Mouse (Mus musculus): Measurements from ENCODE around the gene Vav1. TPM values are rescaled to one million over a fixed set of nuclear protein-coding genes. Genes with fewer than 3 reads are reported as not detected.

Vav1 gene
- polyA plus RNA-seq, 1 experiment from 2014 or later, result 20.6 TPM

- Histone ChIP-seq H3K36me3 (ENCODE audit: control insufficient read depth, insufficient read depth, low read length) (no peaks in the 10 kb centered on the region), H3K27me3 (replicated peaks; ENCODE audit: control insufficient read depth, insufficient read depth, low read length) (peaks cover 6% of the 10 kb centered on the region), H3K27ac (ENCODE audit: low read depth, low read length) (no peak overlapping the region), H3K9me3 (ENCODE audit: control insufficient read depth, low read length) (no peaks in the 10 kb centered on the region), H3K4me1 (replicated peaks; ENCODE audit: control insufficient read depth, insufficient read depth, low read length) (peaks cover 10% of the 10 kb centered on the region), H3K4me3 (ENCODE audit: low read depth, low read length) (peak overlapping the region; percentile 51), H3K4me2 (peak overlapping the region; percentile 72), H3K9ac (ENCODE audit: low read depth, low read length) (no peak overlapping the region)
- no peak for DNase-seq (ENCODE audit: low spot score)
- ATAC-seq (replicated peaks; ENCODE audit: low FRiP score), result no peak
- WGBS, result 57% methylated on average over 3 of the region's 3 CpGs
Measured at GRCm38 (mm10) chr17:57280411-57280810, 1.5 kb downstream of the Vav1 start.

- Histone ChIP-seq H3K27ac (ENCODE audit: low read depth, low read length) (no peak overlapping the region), H3K4me1 (replicated peaks; ENCODE audit: control insufficient read depth, insufficient read depth, low read length) (no peaks in the 10 kb centered on the region; the same call in 1 of the 2 replicates), H3K4me3 (ENCODE audit: low read depth, low read length) (no peak overlapping the region), H3K36me3 (ENCODE audit: control insufficient read depth, insufficient read depth, low read length) (no peaks in the 10 kb centered on the region), H3K27me3 (replicated peaks; ENCODE audit: control insufficient read depth, insufficient read depth, low read length) (no peaks in the 10 kb centered on the region), H3K9ac (ENCODE audit: low read depth, low read length) (no peak overlapping the region), H3K4me2 (no peak overlapping the region), H3K9me3 (ENCODE audit: control insufficient read depth, low read length) (no peaks in the 10 kb centered on the region)
- DNase-seq (ENCODE audit: low spot score), result no peak
- ATAC-seq (replicated peaks; ENCODE audit: low FRiP score), result no peak
- WGBS, result 84% methylated on average over 5 of the region's 5 CpGs
Measured at GRCm38 (mm10) chr17:57283906-57284305, 5.0 kb downstream of the Vav1 start.

GRCm38 (mm10) chr17:57285077-57285476, 6.2 kb downstream of the Vav1 start:
- no peaks in the 10 kb centered on the region for H3K36me3 ChIP-seq (ENCODE audit: control insufficient read depth, insufficient read depth, low read length)
- no peak overlapping the region for H3K4me3 ChIP-seq (ENCODE audit: low read depth, low read length)
- no peaks in the 10 kb centered on the region for H3K27me3 ChIP-seq (replicated peaks; ENCODE audit: control insufficient read depth, insufficient read depth, low read length)
- 53% methylated on average over 2 of the region's 2 CpGs for WGBS
- no peaks in the 10 kb centered on the region; the same call in 1 of the 2 replicates for H3K4me1 ChIP-seq (replicated peaks; ENCODE audit: control insufficient read depth, insufficient read depth, low read length)
- DNase-seq (ENCODE audit: low spot score) (no peak), ATAC-seq (replicated peaks; ENCODE audit: low FRiP score) (no peak)
- no peaks in the 10 kb centered on the region for H3K9me3 ChIP-seq (ENCODE audit: control insufficient read depth, low read length)
- no peak overlapping the region for H3K4me2 ChIP-seq
- H3K27ac ChIP-seq (ENCODE audit: low read depth, low read length), result no peak overlapping the region
- H3K9ac ChIP-seq (ENCODE audit: low read depth, low read length), result no peak overlapping the region

GRCm38 (mm10) chr17:57286718-57287355, 7.9 kb downstream of the Vav1 start:
- H3K9ac ChIP-seq (ENCODE audit: low read depth, low read length), result no peak overlapping the region
- peaks cover 3% of the 10 kb centered on the region; the same call in 1 of the 2 replicates for H3K4me1 ChIP-seq (replicated peaks; ENCODE audit: control insufficient read depth, insufficient read depth, low read length)
- WGBS, result 46% methylated on average over 8 of the region's 8 CpGs
- H3K4me3 ChIP-seq (ENCODE audit: low read depth, low read length), result no peak overlapping the region
- H3K36me3 ChIP-seq (ENCODE audit: control insufficient read depth, insufficient read depth, low read length), result no peaks in the 10 kb centered on the region
- no peak for DNase-seq (ENCODE audit: low spot score)
- H3K27me3 ChIP-seq (replicated peaks; ENCODE audit: control insufficient read depth, insufficient read depth, low read length), result no peaks in the 10 kb centered on the region
- ATAC-seq (replicated peaks; ENCODE audit: low FRiP score), result no peak; the same call in 1 of the 2 replicates
- H3K9me3 ChIP-seq (ENCODE audit: control insufficient read depth, low read length), result no peaks in the 10 kb centered on the region
- peak overlapping the region; percentile 28; the same call in 1 of the 2 replicates for H3K4me2 ChIP-seq
- no peak overlapping the region for H3K27ac ChIP-seq (ENCODE audit: low read depth, low read length)

- H3K27ac ChIP-seq (ENCODE audit: low read depth, low read length), result peak overlapping the region; percentile 70; the same call in 1 of the 2 replicates
- WGBS, result 84% methylated on average over 5 of the region's 5 CpGs
- no peaks in the 10 kb centered on the region for H3K9me3 ChIP-seq (ENCODE audit: control insufficient read depth, low read length)
- H3K36me3 ChIP-seq (ENCODE audit: control insufficient read depth, insufficient read depth, low read length), result no peaks in the 10 kb centered on the region
- no peaks in the 10 kb centered on the region for H3K27me3 ChIP-seq (replicated peaks; ENCODE audit: control insufficient read depth, insufficient read depth, low read length)
- no peak for DNase-seq (ENCODE audit: low spot score)
- H3K4me3 ChIP-seq (ENCODE audit: low read depth, low read length), result no peak overlapping the region
- no peak overlapping the region for H3K9ac ChIP-seq (ENCODE audit: low read depth, low read length)
- no peak for ATAC-seq (replicated peaks; ENCODE audit: low FRiP score)
- H3K4me1 ChIP-seq (replicated peaks; ENCODE audit: control insufficient read depth, insufficient read depth, low read length), result peaks cover 3% of the 10 kb centered on the region; the same call in 1 of the 2 replicates
- no peak overlapping the region for H3K4me2 ChIP-seq
Measured at GRCm38 (mm10) chr17:57289252-57289651, 10.4 kb downstream of the Vav1 start.

GRCm38 (mm10) chr17:57290001-57290670, 11.2 kb downstream of the Vav1 start:
- WGBS, result 44% methylated on average over 9 of the region's 9 CpGs
- Histone ChIP-seq H3K4me1 (replicated peaks; ENCODE audit: control insufficient read depth, insufficient read depth, low read length) (peaks cover 3% of the 10 kb centered on the region; the same call in 1 of the 2 replicates), H3K4me3 (ENCODE audit: low read depth, low read length) (no peak overlapping the region), H3K9me3 (ENCODE audit: control insufficient read depth, low read length) (no peaks in the 10 kb centered on the region), H3K27me3 (replicated peaks; ENCODE audit: control insufficient read depth, insufficient read depth, low read length) (no peaks in the 10 kb centered on the region), H3K36me3 (ENCODE audit: control insufficient read depth, insufficient read depth, low read length) (no peaks in the 10 kb centered on the region), H3K4me2 (peak overlapping the region; percentile 38), H3K27ac (ENCODE audit: low read depth, low read length) (peak overlapping the region; percentile 70), H3K9ac (ENCODE audit: low read depth, low read length) (no peak overlapping the region)
- ATAC-seq (replicated peaks; ENCODE audit: low FRiP score), result peak; percentile 79
- DNase-seq (ENCODE audit: low spot score), result peak; percentile 66

- Histone ChIP-seq H3K9me3 (ENCODE audit: control insufficient read depth, low read length) (no peaks in the 10 kb centered on the region), H3K9ac (ENCODE audit: low read depth, low read length) (no peak overlapping the region), H3K4me2 (peak overlapping the region; percentile 38), H3K27ac (ENCODE audit: low read depth, low read length) (peak overlapping the region; percentile 70), H3K4me1 (replicated peaks; ENCODE audit: control insufficient read depth, insufficient read depth, low read length) (peaks cover 3% of the 10 kb centered on the region; the same call in 1 of the 2 replicates), H3K4me3 (ENCODE audit: low read depth, low read length) (no peak overlapping the region), H3K27me3 (replicated peaks; ENCODE audit: control insufficient read depth, insufficient read depth, low read length) (no peaks in the 10 kb centered on the region), H3K36me3 (ENCODE audit: control insufficient read depth, insufficient read depth, low read length) (no peaks in the 10 kb centered on the region)
- DNase-seq (ENCODE audit: low spot score) (no peak), ATAC-seq (replicated peaks; ENCODE audit: low FRiP score) (peak; percentile 37; the same call in 1 of the 2 replicates)
- 42% methylated on average over 7 of the region's 7 CpGs for whole genome bisulfite sequencing
Measured at GRCm38 (mm10) chr17:57290671-57291055, 11.8 kb downstream of the Vav1 start.

- DNase-seq (ENCODE audit: low spot score) (no peak), ATAC-seq (replicated peaks; ENCODE audit: low FRiP score) (no peak)
- Histone ChIP-seq H3K36me3 (ENCODE audit: control insufficient read depth, insufficient read depth, low read length) (no peaks in the 10 kb centered on the region), H3K4me2 (no peak overlapping the region), H3K27ac (ENCODE audit: low read depth, low read length) (no peak overlapping the region), H3K4me1 (replicated peaks; ENCODE audit: control insufficient read depth, insufficient read depth, low read length) (peaks cover 3% of the 10 kb centered on the region; the same call in 1 of the 2 replicates), H3K9ac (ENCODE audit: low read depth, low read length) (no peak overlapping the region), H3K27me3 (replicated peaks; ENCODE audit: control insufficient read depth, insufficient read depth, low read length) (no peaks in the 10 kb centered on the region), H3K9me3 (ENCODE audit: control insufficient read depth, low read length) (no peaks in the 10 kb centered on the region), H3K4me3 (ENCODE audit: low read depth, low read length) (no peak overlapping the region)
- WGBS, result 89% methylated on average over 2 of the region's 2 CpGs
Measured at GRCm38 (mm10) chr17:57292302-57292701, 13.4 kb downstream of the Vav1 start.
